Mouse (Mus musculus): ENCODE measurements at regions not wholly inside any gene's neighbourhood (a gene's known extent, or its start where the extent isn't known, plus 50 kb on each side); places are given as distances from the start of the nearest gene placed in this dataset.

GRCm38 (mm10) chr13:97479066-97479586 is 238.2 kb downstream of the Enc1 start:
- no peak for TF ChIP-seq CTCF (IDR thresholded peaks at IDR 0.05; ENCODE audit: control insufficient read depth, insufficient read depth, insufficient replicate concordance, low read depth, low read length)
- no peak for TF ChIP-seq POLR2A (IDR thresholded peaks at IDR 0.05; ENCODE audit: control insufficient read depth, low read depth, low read length)
